Mouse (Mus musculus) E14TG2a.4 (cell line): ENCODE data around the gene Nmnat2.

ENCODE experiments used
- H3K27me3 ChIP-seq: 2 replicates; pipeline ENCODE4 v1.6.1; 2014; ENCODE audit warnings: low read length, control low read depth; ENCODE audit not compliant: insufficient read depth
- H3K36me3 ChIP-seq: 2 replicates; pipeline ENCODE4 v1.6.1; 2014; ENCODE audit warnings: low read length, control low read depth; ENCODE audit not compliant: insufficient read depth
- H3K4me1 ChIP-seq: replicated peaks from 2 replicates; pipeline ENCODE4 v1.6.1; 2014; ENCODE audit warnings: low read depth, low read length, control low read depth
- H3K4me3 ChIP-seq: replicated peaks from 2 replicates; pipeline ENCODE4 v1.5.1; 2014; ENCODE audit warnings: mild to moderate bottlenecking, low read length
- H3K9me3 ChIP-seq: 2 replicates; pipeline ENCODE4 v1.6.1; 2014; ENCODE audit warnings: low read length, control low read depth
- CTCF ChIP-seq: conservative IDR thresholded peaks from 2 replicates; pipeline ENCODE4 v1.5.1; 2014; ENCODE audit warnings: low read length
- NANOG ChIP-seq: IDR thresholded peaks from 2 replicates; pipeline ENCODE4 v1.6.1; 2014; ENCODE audit warnings: borderline replicate concordance, low read length, mixed read lengths
- POU5F1 ChIP-seq: IDR thresholded peaks from 2 replicates; pipeline ENCODE4 v1.6.1; 2014; ENCODE audit warnings: low read length, borderline replicate concordance

The Nmnat2 gene

DNA sequence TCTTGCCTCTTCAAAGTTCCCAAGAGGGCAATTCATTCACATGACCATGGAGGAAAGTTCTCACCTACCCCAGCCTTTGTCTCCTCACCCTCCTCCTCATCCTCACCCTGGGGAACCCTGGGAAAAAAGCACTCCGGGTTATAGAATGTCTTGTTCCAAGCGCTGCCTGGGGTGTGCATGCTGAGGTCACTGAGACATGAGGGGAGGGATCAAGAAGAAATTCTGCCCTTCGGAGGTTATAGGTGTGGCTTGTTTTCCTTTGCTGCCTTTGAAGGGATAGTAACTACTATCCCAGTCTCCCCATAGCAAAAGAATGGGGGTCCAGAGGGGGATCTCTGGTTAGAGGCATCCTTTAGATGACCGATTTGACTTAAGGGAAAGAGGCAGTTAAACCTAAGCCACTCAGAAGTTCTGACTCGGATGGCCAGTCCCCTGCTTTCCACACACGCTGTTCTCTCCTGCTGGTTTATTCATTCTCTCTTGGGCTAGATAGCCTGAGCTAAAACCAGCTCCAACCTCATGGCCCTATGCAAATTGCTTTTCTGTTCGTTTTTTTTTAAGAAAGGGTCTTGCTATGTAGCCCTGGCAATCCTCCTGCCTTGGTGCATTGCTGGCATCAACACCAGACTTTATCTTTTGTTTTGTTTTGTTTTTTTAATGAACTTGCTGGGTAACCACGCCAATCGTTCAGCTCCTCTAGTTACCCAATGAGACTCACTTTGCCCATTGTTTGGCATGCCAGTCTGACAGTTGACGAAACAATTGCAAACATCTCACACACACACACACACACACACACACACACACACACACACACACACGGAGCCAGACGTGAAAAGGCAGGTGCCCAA lies 139.7 kb downstream of the Nmnat2 start:
- peaks cover 5% of the 10 kb centered on the region; the same call in 1 of the 2 replicates for H3K36me3 ChIP-seq
- peaks cover 94% of the 10 kb centered on the region for H3K4me1 ChIP-seq
- H3K27me3 ChIP-seq, result no peaks in the 10 kb centered on the region
- no peaks in the 10 kb centered on the region for H3K9me3 ChIP-seq
- TF ChIP-seq CTCF (no peak), POU5F1 (no peak), NANOG (no peak)
- H3K4me3 ChIP-seq, result peak overlapping the region; percentile 78

DNA sequence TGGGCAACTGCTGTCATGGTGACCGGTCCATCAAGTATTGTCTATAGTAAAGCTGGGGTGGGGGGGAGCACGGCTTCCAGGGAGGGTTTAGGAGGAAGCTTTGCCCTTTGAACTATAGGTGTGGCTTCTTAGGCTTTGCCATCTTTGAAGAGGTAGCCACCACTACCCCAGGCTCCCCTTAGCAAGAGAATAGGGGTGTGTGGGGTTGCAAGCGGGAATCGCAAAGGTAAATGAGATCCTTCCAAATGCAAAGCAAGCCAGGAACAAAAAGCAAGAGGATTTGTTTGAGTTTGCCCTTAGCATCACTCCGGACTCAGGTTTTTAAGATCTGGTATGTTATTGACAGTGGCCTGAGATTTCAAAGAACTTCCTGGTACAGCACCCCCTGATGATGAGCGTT lies 140.5 kb downstream of the Nmnat2 start:
- no peaks in the 10 kb centered on the region for H3K27me3 ChIP-seq
- peaks cover 94% of the 10 kb centered on the region for H3K4me1 ChIP-seq
- TF ChIP-seq CTCF (no peak), POU5F1 (no peak), NANOG (no peak; the same call in 1 of the 2 replicates)
- peak overlapping the region; percentile 78 for H3K4me3 ChIP-seq
- peaks cover 5% of the 10 kb centered on the region for H3K36me3 ChIP-seq
- H3K9me3 ChIP-seq, result no peaks in the 10 kb centered on the region

DNA sequence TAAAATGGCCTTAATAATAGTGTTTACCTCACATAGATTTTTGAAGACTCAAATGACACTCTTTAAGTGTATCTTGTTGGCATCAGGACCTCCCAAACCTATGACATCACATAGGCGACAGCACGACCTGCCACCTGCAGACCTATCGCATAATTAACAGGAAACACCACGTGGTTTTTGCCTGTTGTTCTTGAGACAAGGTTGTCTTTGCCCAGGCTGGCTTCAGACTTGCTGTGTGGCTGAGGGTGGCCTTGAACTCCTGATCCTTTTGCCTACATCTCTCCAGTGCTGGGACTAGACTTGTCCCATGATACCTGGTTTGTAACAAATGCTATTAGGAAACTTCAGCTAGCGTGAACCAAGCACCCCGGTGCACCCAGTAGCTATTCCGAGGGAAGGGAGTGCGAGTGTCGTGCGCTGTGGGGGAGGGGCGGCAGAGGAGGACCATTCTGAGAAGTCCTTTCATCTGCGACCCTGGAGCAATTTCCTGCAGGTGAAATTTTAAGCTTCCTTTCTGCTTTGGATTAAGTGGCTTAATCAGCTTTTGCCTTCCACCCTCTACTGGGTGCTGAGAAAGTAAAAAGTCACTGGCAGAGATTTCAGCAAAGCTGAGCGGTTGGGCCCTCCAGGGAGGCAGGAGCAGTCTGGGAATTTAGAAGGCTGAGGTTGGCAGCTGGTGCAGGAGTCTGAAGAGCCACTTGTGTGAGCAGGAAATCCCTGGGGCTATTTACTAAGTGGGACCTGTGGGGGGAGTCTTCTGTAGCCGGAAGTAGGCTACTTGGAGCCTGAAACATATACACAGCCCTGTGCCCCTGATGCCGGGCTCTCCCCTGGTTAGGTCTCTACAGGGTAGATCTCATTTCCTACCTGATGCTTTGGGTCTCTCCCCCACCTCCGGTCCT lies 141.3 kb downstream of the Nmnat2 start:
- H3K4me3 ChIP-seq, result peak overlapping the region; percentile 78

DNA sequence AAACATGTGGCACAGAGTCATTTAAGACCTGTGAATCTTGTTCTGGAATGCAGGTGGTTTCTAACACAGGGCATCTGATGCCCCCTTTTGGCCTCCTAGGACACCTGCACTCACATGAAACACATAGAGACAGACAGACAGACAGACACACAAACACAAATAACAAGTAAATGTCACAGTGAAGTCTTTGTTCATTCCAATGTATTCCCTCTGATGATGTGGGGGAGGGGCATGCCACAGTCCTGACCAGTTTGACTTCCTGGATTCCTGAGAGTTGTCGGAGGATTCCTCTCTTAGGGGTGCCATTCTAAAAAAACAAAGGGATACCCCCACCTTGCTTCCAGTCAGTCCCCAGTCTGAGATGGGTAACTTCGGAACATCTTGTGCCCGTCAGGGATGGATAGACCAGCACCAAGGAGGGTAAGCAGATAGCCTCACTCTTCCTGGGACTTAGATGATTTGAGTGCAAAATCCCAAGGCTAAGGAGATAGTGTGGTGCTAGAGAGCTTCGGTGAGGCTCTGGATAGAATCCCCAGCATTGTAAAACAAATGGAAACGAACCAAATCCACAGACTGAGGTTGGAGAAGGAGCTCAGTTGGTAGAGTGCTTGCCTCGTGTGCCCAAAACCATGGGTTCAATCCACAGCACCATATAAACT lies 142.4 kb downstream of the Nmnat2 start:
- Histone ChIP-seq H3K36me3 (peaks cover 5% of the 10 kb centered on the region), H3K4me1 (peaks cover 90% of the 10 kb centered on the region), H3K4me3 (peak overlapping the region; percentile 78), H3K9me3 (no peaks in the 10 kb centered on the region), H3K27me3 (no peaks in the 10 kb centered on the region)
- TF ChIP-seq NANOG (no peak), CTCF (peak; percentile 32), POU5F1 (no peak)

More for the DNA sequence above, 141.3 kb downstream of the Nmnat2 start:
- Histone ChIP-seq H3K36me3 (peaks cover 5% of the 10 kb centered on the region), H3K9me3 (no peaks in the 10 kb centered on the region), H3K27me3 (no peaks in the 10 kb centered on the region), H3K4me1 (peaks cover 94% of the 10 kb centered on the region)
- peak; percentile 38; the same call in 1 of the 2 replicates for TF ChIP-seq NANOG
- no peak for TF ChIP-seq POU5F1
- no peak for TF ChIP-seq CTCF

DNA sequence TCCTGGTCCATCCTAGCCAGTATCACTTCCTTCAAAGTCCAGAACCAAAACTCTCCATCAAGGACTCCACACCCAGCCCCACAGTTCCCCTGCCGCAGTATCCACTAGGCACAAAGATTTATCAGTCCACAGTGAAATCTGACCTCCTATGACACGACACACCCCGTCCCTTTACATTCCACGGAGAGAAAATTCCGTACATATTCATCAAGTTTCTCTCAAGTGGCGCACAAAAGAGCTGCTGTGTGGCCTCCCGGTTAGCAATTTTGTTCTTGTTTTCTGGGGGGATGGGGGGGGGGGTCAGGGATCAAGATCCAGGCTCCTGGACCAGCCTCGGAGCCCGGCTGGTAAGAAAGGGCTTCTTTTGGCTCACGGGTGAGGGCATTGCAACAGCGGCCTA lies 143.8 kb downstream of the Nmnat2 start:
- TF ChIP-seq CTCF, result no peak
- no peak for TF ChIP-seq NANOG
- no peak for TF ChIP-seq POU5F1
- Histone ChIP-seq H3K4me3 (peak overlapping the region; percentile 2; the same call in 1 of the 2 replicates), H3K9me3 (no peaks in the 10 kb centered on the region), H3K4me1 (peaks cover 89% of the 10 kb centered on the region), H3K36me3 (peaks cover 5% of the 10 kb centered on the region), H3K27me3 (no peaks in the 10 kb centered on the region)

DNA sequence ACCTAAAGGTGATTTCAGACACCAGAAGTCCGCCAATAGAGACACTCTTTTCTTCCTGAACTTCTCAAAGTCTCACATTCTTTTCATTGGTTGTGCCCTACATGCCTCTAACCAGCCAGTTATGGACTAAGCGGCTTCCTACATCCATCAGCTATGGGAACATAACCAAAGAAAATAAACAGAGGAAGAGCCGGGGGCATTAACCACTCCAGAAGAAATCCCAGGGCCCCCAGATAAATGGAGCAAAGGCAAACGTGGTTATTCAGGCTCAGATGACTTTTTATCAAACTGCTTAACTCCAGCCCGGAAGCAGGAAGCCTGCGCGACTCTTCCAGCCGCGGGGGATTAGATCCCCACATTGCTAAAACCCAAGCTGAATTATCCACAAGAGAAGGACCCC lies 146.1 kb downstream of the Nmnat2 start:
- peak overlapping the region; percentile 49 for H3K4me3 ChIP-seq
- no peaks in the 10 kb centered on the region for H3K27me3 ChIP-seq
- H3K36me3 ChIP-seq, result peaks cover 9% of the 10 kb centered on the region
- no peaks in the 10 kb centered on the region for H3K9me3 ChIP-seq
- H3K4me1 ChIP-seq, result peaks cover 88% of the 10 kb centered on the region
- TF ChIP-seq POU5F1 (no peak), CTCF (no peak), NANOG (no peak)

DNA sequence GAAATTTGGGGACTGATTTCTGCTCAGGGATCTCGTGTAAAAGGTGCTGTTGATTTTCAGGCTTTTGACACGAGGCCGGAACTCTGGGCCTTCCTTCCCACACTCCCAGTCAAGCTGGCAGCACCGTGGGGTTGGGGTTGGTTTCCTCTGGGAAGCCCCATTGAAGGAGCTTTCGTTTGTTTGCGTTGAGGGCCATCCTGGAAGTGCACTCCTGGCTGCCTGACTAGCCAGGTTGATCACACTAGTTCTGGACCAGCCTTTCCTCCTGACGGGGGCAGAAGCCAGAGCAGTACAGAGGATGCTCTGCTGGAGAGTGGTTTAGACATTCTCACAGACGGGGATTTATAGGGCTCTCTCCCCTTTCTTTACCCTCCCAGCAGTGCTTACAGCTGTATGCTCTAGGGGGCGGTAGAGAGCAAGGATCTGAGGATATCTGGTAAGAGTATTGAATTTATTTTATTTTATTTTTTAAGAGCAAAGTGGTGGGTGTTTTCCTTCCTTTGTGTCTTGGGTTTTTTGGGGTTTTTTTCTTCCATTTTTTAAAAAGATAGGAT lies 146.6 kb downstream of the Nmnat2 start:
- H3K27me3 ChIP-seq, result no peaks in the 10 kb centered on the region

More for the DNA sequence above, 146.6 kb downstream of the Nmnat2 start:
- H3K4me1 ChIP-seq, result peaks cover 85% of the 10 kb centered on the region
- TF ChIP-seq POU5F1 (no peak), NANOG (no peak), CTCF (peak; percentile 93)
- H3K4me3 ChIP-seq, result peak overlapping the region; percentile 49
- H3K36me3 ChIP-seq, result peaks cover 9% of the 10 kb centered on the region
- no peaks in the 10 kb centered on the region for H3K9me3 ChIP-seq
